In genomic region chr12:50084517-50084916, GRCm38 (mm10) we compare ENCODE assay signal across 24 mouse cellular contexts.
DNase-seq lines count a peak whose midpoint lies in the region; ATAC-seq and TF ChIP-seq lines count a peak whose summit lies in the region.
"Had no signal": no experiment of that assay in that cellular context is flagged by ENCODE, and none has a peak within 500 bp of the region (broad histone marks: within the 10 kb centered on the region; RNA-seq: fewer than 3 reads in every experiment).

No protein-coding gene starts in this region.

- H3K4me3 ChIP-seq in forebrain, embryonic 13.5 days: no peak overlapping the region
- no peak overlapping the region for H3K4me3 ChIP-seq in forebrain, embryonic 10.5 days
- no peak overlapping the region for H3K4me3 ChIP-seq in layer of hippocampus, adult 2 months
- no peak overlapping the region for H3K4me3 ChIP-seq in forebrain, embryonic 16.5 days (replicated peaks; ENCODE audit: low read length)
- H3K4me3 ChIP-seq: embryonic facial prominence, embryonic 13.5 days; heart, adult 2 months; heart, embryonic 15.5 days; hindbrain, embryonic 13.5 days had no signal

- TF ChIP-seq CTCF in layer of hippocampus, adult 2 months (conservative IDR thresholded peaks at IDR 0.05): no peak

- no peak overlapping the region for H3K9ac ChIP-seq in forebrain, embryonic 13.5 days
- H3K9ac ChIP-seq in forebrain, embryonic 16.5 days (replicated peaks; ENCODE audit: low read depth, low read length): no peak overlapping the region
- H3K9ac ChIP-seq: embryonic facial prominence, embryonic 13.5 days; heart, embryonic 15.5 days; hindbrain, embryonic 13.5 days had no signal

- H3K36me3 ChIP-seq in forebrain, embryonic 13.5 days (ENCODE audit: poor library complexity, severe bottlenecking): no peaks in the 10 kb centered on the region
- H3K36me3 ChIP-seq in forebrain, embryonic 10.5 days (replicated peaks): no peaks in the 10 kb centered on the region
- no peaks in the 10 kb centered on the region for H3K36me3 ChIP-seq in forebrain, embryonic 16.5 days (ENCODE audit: control insufficient read depth, insufficient read depth)
- H3K36me3 ChIP-seq: embryonic facial prominence, embryonic 13.5 days; G1E; heart, embryonic 15.5 days; hindbrain, embryonic 13.5 days had no signal

- DNase-seq in forebrain, embryonic 10.5 days (ENCODE audit: extremely low spot score, low spot score): no peak
- peak in 1 of 2 experiments; percentile 49 for DNase-seq in layer of hippocampus, adult 2 months (ENCODE audit: low spot score in 2 of 2)
- DNase-seq in layer of hippocampus, postnatal 10 days (ENCODE audit: low spot score in 2 of 2): no peak
- peak; percentile 5 for DNase-seq in NIH3T3 (ENCODE audit: low read depth)
- DNase-seq in urinary bladder, postnatal 10 days (ENCODE audit: low spot score): no peak
- DNase-seq in thymus, postnatal 0 days (ENCODE audit: low spot score): no peak
- DNase-seq: adrenal gland, postnatal 14 days; B cell, adult 2 months; cerebellum, adult 11-12 months; cerebellum, adult 9-10 months; cerebellum, postnatal 36 days; gastrocnemius, postnatal 10 days; heart, adult 2 months; heart, postnatal 14 days had no signal

- H3K27ac ChIP-seq in forebrain, embryonic 13.5 days: no peak overlapping the region
- no peak overlapping the region for H3K27ac ChIP-seq in forebrain, embryonic 10.5 days
- peak overlapping the region; percentile 86 for H3K27ac ChIP-seq in layer of hippocampus, adult 2 months
- peak overlapping the region; percentile 68 for H3K27ac ChIP-seq in forebrain, embryonic 16.5 days (ENCODE audit: low read length)
- H3K27ac ChIP-seq: embryonic facial prominence, embryonic 13.5 days; heart, adult 2 months; heart, embryonic 15.5 days; hindbrain, embryonic 13.5 days; hindbrain, postnatal 0 days had no signal

- ATAC-seq in forebrain, embryonic 13.5 days: peak; percentile 73
- peak; percentile 81 for ATAC-seq in forebrain, embryonic 16.5 days
- ATAC-seq: activated CD4-positive, CD25-positive, alpha-beta regulatory T cell, adult 4 months; CD4-positive, CD25-positive, alpha-beta regulatory T cell, adult 4 months; hindbrain, postnatal 0 days had no signal

- H3K9me3 ChIP-seq in forebrain, embryonic 13.5 days (replicated peaks): no peaks in the 10 kb centered on the region
- no peaks in the 10 kb centered on the region for H3K9me3 ChIP-seq in forebrain, embryonic 10.5 days
- H3K9me3 ChIP-seq in forebrain, embryonic 16.5 days (ENCODE audit: control insufficient read depth, low read length): no peaks in the 10 kb centered on the region
- H3K9me3 ChIP-seq: embryonic facial prominence, embryonic 13.5 days; G1E; heart, embryonic 15.5 days; hindbrain, embryonic 13.5 days had no signal

- peaks cover 11% of the 10 kb centered on the region for H3K4me1 ChIP-seq in forebrain, embryonic 13.5 days
- H3K4me1 ChIP-seq in forebrain, embryonic 10.5 days: peaks cover 7% of the 10 kb centered on the region; the same call in 1 of the 2 replicates
- peaks cover 12% of the 10 kb centered on the region for H3K4me1 ChIP-seq in forebrain, embryonic 16.5 days (replicated peaks; ENCODE audit: control insufficient read depth, insufficient read depth, low read length)
- H3K4me1 ChIP-seq: embryonic facial prominence, embryonic 13.5 days; heart, embryonic 15.5 days; hindbrain, embryonic 13.5 days had no signal

- 51% methylated on average over 3 of the region's 3 CpGs for WGBS in forebrain, embryonic 13.5 days
- 87% methylated on average over 3 of the region's 3 CpGs for WGBS in forebrain, embryonic 10.5 days
- 43% methylated on average over 3 of the region's 3 CpGs for WGBS in forebrain, embryonic 16.5 days

- no peak overlapping the region for H3K4me2 ChIP-seq in forebrain, embryonic 13.5 days
- no peak overlapping the region for H3K4me2 ChIP-seq in forebrain, embryonic 16.5 days (ENCODE audit: low read length)
- H3K4me2 ChIP-seq: embryonic facial prominence, embryonic 13.5 days; heart, embryonic 11.5 days; heart, embryonic 15.5 days; hindbrain, embryonic 13.5 days had no signal

- H3K27me3 ChIP-seq in forebrain, embryonic 13.5 days: no peaks in the 10 kb centered on the region
- no peaks in the 10 kb centered on the region for H3K27me3 ChIP-seq in forebrain, embryonic 10.5 days (ENCODE audit: poor library complexity, severe bottlenecking)
- no peaks in the 10 kb centered on the region for H3K27me3 ChIP-seq in forebrain, embryonic 16.5 days (replicated peaks; ENCODE audit: control insufficient read depth, insufficient read depth, low read length)
- H3K27me3 ChIP-seq: embryonic facial prominence, embryonic 13.5 days; heart, embryonic 15.5 days; hindbrain, embryonic 13.5 days had no signal

Comparison
In these comparisons a context has a peak if more than half of its experiments do, and no peak if none do; other contexts are left out.
1. H3K27ac ChIP-seq: peak in layer of hippocampus, adult 2 months (single experiment) and forebrain, embryonic 16.5 days (single experiment); none in forebrain, embryonic 13.5 days (single experiment) and forebrain, embryonic 10.5 days (single experiment).